Mouse (Mus musculus) heart, embryonic 14.5 days (tissue): ENCODE results near the gene Mlx. TPM values are rescaled to one million over a fixed set of nuclear protein-coding genes. Genes with fewer than 3 reads are reported as not detected.

Source experiments
- ATAC-seq: fragments of 200-750 bp; cut with Nextera tagmentation; 2 replicates; pipeline ENCODE4 v1.8.0; 2017; ENCODE audit warnings: low read depth, moderate TSS enrichment; ENCODE audit not compliant: insufficient number of reproducible peaks, insufficient read depth, low FRiP score
- H3K27ac ChIP-seq, 2 experiments: fragments of 200-500 bp in 1 of 2; fragments of 300-500 bp in 1 of 2; sonication (generic) in 1 of 2; replicated peaks in 1 of 2; 2 replicates each; pipeline ENCODE4 v1.5.1; 2012 to 2014; ENCODE audit warnings: low read depth in 2 of 2, low read length in 2 of 2, control low read depth in 1 of 2, mild to moderate bottlenecking in 1 of 2, mixed read lengths in 1 of 2; ENCODE audit not compliant: control insufficient read depth in 1 of 2, insufficient read depth in 1 of 2
- H3K27me3 ChIP-seq: fragments of 300-500 bp; sonication (generic); 2 replicates; pipeline ENCODE4 v1.6.1; 2014; ENCODE audit warnings: mild to moderate bottlenecking, low read length, control low read depth; ENCODE audit not compliant: control insufficient read depth, insufficient read depth
- H3K36me3 ChIP-seq: fragments of 300-500 bp; sonication (generic); 2 replicates; pipeline ENCODE4 v1.6.1; 2014; ENCODE audit warnings: mild to moderate bottlenecking, control low read depth, low read length, mixed read lengths; ENCODE audit not compliant: control insufficient read depth, insufficient read depth
- H3K4me1 ChIP-seq, 2 experiments: fragments of 200-500 bp in 1 of 2; fragments of 300-500 bp in 1 of 2; sonication (generic) in 1 of 2; 2 replicates each; pipeline ENCODE4 v1.6.1; 2012 to 2014; ENCODE audit warnings: low read length in 2 of 2, control low read depth in 1 of 2, mixed read lengths in 1 of 2; ENCODE audit not compliant: control insufficient read depth in 2 of 2, insufficient read depth in 2 of 2
- H3K4me2 ChIP-seq: fragments of 300-500 bp; sonication (generic); 2 replicates; pipeline ENCODE4 v1.6.1; 2014; ENCODE audit warnings: mild to moderate bottlenecking, low read length
- H3K4me3 ChIP-seq, 2 experiments: fragments of 200-500 bp in 1 of 2; fragments of 300-500 bp in 1 of 2; sonication (generic) in 1 of 2; 2 replicates each; pipeline ENCODE4 v1.5.1; 2012 to 2014; ENCODE audit warnings: low read length in 2 of 2, mild to moderate bottlenecking in 2 of 2, control low read depth in 1 of 2, low read depth in 1 of 2, moderate library complexity in 1 of 2; ENCODE audit not compliant: control insufficient read depth in 1 of 2, insufficient read depth in 1 of 2
- H3K9ac ChIP-seq: fragments of 300-500 bp; sonication (generic); 2 replicates; pipeline ENCODE4 v1.6.1; 2014; ENCODE audit warnings: mild to moderate bottlenecking, low read length
- H3K9me3 ChIP-seq: fragments of 300-500 bp; sonication (generic); 2 replicates; pipeline ENCODE4 v1.6.1; 2016; ENCODE audit warnings: low read length, control low read depth; ENCODE audit not compliant: control insufficient read depth
- WGBS: fragments of 180-500 bp; shearing (Covaris S2); extraction: QIAGEN DNeasy Blood & Tissue Kit; methylation state at CpG from one replicate; pipeline ENCODE4 v1.1.7; 2014; 5-methylcytosine and 5-hydroxymethylcytosine counted together
- microRNA-seq: library from miRNA; unstranded; fragments of <30 nt; microRNA quantifications from one replicate; pipeline ENCODE4, GENCODE M21; 2016
- polyA plus RNA-seq: library from polyadenylated mRNA; unstranded; fragments of >200 nt; fragmentation: Nextera tagmentation; extraction: Ambion mirVana; gene quantifications from 2 replicates; pipeline ENCODE4 v1.2.1, GENCODE M21; 2014

Gene Mlx
- polyA plus RNA-seq, 1 experiment from 2014 or later = 32.4 TPM

DNA sequence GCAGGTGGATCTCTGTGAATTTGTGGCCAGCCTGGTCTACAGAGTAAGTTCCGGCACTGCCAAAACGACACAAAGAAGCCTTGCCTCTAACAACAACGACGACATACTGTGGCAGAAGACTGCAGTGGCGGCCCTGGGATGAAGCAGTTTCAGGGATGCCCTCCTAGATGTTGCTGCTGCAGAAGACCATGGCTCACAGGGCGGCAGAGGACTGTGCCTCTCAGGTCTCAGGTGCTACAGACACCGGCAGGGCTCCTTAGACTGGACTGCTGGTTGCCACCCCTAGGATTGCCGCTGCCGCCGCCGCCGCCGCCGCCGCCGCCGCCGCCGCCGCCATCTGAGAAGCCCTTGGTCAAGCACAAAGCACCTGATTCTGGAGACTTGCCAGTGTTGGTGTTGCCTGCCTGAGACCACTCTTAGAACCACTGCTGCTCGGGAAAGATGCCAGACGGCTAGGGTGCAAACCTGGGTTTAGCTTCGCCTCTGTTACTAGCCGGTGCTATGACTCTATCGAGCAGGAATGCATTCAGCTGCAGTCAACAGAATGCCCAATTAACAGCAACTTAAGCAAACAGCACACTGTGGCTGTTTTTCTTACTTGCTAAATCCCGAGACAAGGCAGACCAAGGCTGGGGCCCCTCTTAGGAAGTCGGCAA is 53.2 kb downstream of the Mlx start:
- Histone ChIP-seq H3K4me3 (peak overlapping the region; percentile 32 to 39), H3K36me3 (no peaks in the 10 kb centered on the region), H3K27me3 (no peaks in the 10 kb centered on the region), H3K27ac (peak overlapping the region; percentile 83 to 84), H3K9ac (peak overlapping the region; percentile 65), H3K4me1 (peaks cover 14 to 23% of the 10 kb centered on the region in 2 experiments), H3K9me3 (no peaks in the 10 kb centered on the region), H3K4me2 (peak overlapping the region; percentile 61)
- WGBS = 20% methylated on average over 27 of the region's 27 CpGs
- peak; percentile 71; the same call in 1 of the 2 replicates for ATAC-seq

DNA sequence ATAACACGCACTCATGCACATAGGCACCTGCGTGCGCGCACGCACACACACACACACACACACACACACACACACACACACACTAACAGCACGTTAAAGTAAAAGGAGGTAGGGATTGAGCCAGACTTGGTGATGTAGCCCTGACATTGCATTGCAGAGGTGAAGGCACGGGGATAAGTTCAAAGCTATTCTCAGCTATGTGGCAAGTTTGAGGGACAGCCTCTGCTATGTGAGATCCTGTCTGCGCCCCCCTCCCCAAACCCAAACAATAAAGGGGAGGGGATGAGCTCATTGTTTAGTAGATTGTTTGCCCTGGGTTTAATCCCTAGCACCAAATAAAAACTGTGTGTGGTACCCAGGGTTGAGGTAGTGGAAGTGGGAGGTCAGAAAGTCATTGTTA is 54.0 kb downstream of the Mlx start:
- no peak for ATAC-seq
- Histone ChIP-seq H3K4me2 (no peak overlapping the region), H3K36me3 (no peaks in the 10 kb centered on the region), H3K4me1 (peaks cover 14 to 23% of the 10 kb centered on the region in 2 experiments), H3K9ac (0 out of 2 replicates have a peak overlapping the region, but pooled peaks have one; percentile 65), H3K27me3 (no peaks in the 10 kb centered on the region), H3K9me3 (no peaks in the 10 kb centered on the region), H3K27ac (peak overlapping the region; percentile 70 to 84), H3K4me3 (no peak overlapping the region)
- 77% methylated on average over 8 of the region's 8 CpGs for WGBS

Small RNA genes lying within 50 kb of the gene (microRNA-seq; reads per million reads assigned to microRNA genes)
- gene Gm27626 = not detected

Other genes with a start within 250 kb of the Mlx start
- 28.8 and 31.4 TPM in 2 replicates for gene Stat5b, start 236.6 kb upstream of the Mlx start, polyA plus RNA-seq
- 5.6 and 6.4 TPM in 2 replicates for gene Stat5a, start 227.9 kb upstream of the Mlx start, polyA plus RNA-seq
- gene Stat3, start 147.7 kb upstream of the Mlx start, polyA plus RNA-seq = 51.8 and 53.3 TPM in 2 replicates
- gene Cavin1, start 116.4 kb upstream of the Mlx start, polyA plus RNA-seq = 200 and 204 TPM in 2 replicates
- 54.8 and 57.2 TPM in 2 replicates for gene Atp6v0a1, start 77.8 kb upstream of the Mlx start, polyA plus RNA-seq
- gene Naglu, start 17.3 kb upstream of the Mlx start, polyA plus RNA-seq = 12.5 and 13.0 TPM in 2 replicates
- 0.30 TPM in 1 of 2 replicates, not detected in the other for gene Hsd17b1, start 8.9 kb upstream of the Mlx start, polyA plus RNA-seq
- gene Coasy, start 4.7 kb upstream of the Mlx start, polyA plus RNA-seq = 27.4 and 31.4 TPM in 2 replicates
- 22.8 and 22.9 TPM in 2 replicates for gene Psmc3ip, start 8.2 kb downstream of the Mlx start, polyA plus RNA-seq
- gene Retreg3, start 32.6 kb downstream of the Mlx start, polyA plus RNA-seq = 6.7 and 8.0 TPM in 2 replicates
- gene Tubg1, start 32.7 kb downstream of the Mlx start, polyA plus RNA-seq = 63.1 and 68.6 TPM in 2 replicates
- 4.1 and 4.4 TPM in 2 replicates for gene Tubg2, start 68.6 kb downstream of the Mlx start, polyA plus RNA-seq
- 0.69 and 1.1 TPM in 2 replicates for gene Cntnap1, start 83.2 kb downstream of the Mlx start, polyA plus RNA-seq
- gene Plekhh3, start 84.1 kb downstream of the Mlx start, polyA plus RNA-seq = 11.3 and 12.8 TPM in 2 replicates
- 0.30 TPM in 1 of 2 replicates, not detected in the other for gene Ccr10, start 88.2 kb downstream of the Mlx start, polyA plus RNA-seq
- gene Ezh1, start 139.2 kb downstream of the Mlx start, polyA plus RNA-seq = 13.6 and 16.6 TPM in 2 replicates
- gene Ramp2, start 158.8 kb downstream of the Mlx start, polyA plus RNA-seq = 272 and 281 TPM in 2 replicates
- 111 and 123 TPM in 2 replicates for gene Vps25, start 166.4 kb downstream of the Mlx start, polyA plus RNA-seq
- 5.8 and 9.5 TPM in 2 replicates for gene Wnk4, start 173.3 kb downstream of the Mlx start, polyA plus RNA-seq
- 0.51 and 1.1 TPM in 2 replicates for gene Cntd1, start 191.7 kb downstream of the Mlx start, polyA plus RNA-seq
- gene Coa3, start 191.8 kb downstream of the Mlx start, polyA plus RNA-seq = 188 and 203 TPM in 2 replicates
- 134 and 149 TPM in 2 replicates for gene Becn1, start 215.0 kb downstream of the Mlx start, polyA plus RNA-seq
- 62.5 and 66.5 TPM in 2 replicates for gene Psme3, start 228.9 kb downstream of the Mlx start, polyA plus RNA-seq
- gene Aoc2, start 237.8 kb downstream of the Mlx start, polyA plus RNA-seq = 0.55 and 0.84 TPM in 2 replicates
- gene Aoc3, start 243.3 kb downstream of the Mlx start, polyA plus RNA-seq = 1.4 and 1.9 TPM in 2 replicates